Mouse (Mus musculus) cerebellum, adult 2 months (tissue): ENCODE results near the gene Eif2a.

ENCODE experiments used
- CTCF ChIP-seq: fragments of 200-500 bp; IDR thresholded peaks from 2 replicates; pipeline ENCODE4 v1.5.1; 2011; ENCODE audit warnings: low read depth, mild to moderate bottlenecking, control low read depth, low read length, moderate library complexity, borderline replicate concordance; ENCODE audit not compliant: insufficient read depth
- POLR2A ChIP-seq: fragments of 200-500 bp; IDR thresholded peaks from 2 replicates; pipeline ENCODE4 v1.6.1; 2011; ENCODE audit warnings: low read length, control low read depth, borderline replicate concordance; ENCODE audit not compliant: insufficient read depth

DNA sequence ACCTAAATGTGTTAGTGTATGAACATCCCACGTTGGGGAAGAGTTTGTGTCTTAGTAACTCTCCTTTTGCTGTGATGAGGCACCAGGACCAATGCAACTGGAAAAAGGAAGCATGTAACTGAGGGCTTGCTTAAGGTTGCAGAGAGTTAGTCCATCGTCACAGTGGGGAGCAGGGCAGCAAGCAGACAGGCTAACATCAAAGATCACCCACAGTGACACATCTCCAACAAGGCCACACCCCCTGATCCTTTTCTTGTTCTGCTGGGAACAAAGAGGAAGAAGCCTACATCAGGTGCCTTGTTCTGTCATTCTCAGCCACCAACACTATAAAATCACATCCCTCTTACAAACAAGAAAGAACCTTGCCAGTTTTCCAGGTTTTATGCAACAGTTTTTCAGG is 34.3 kb downstream of the Eif2a start:
- no peak for TF ChIP-seq CTCF
- TF ChIP-seq POLR2A, result no peak
